Mouse (Mus musculus): Measurements from ENCODE around the gene Dmc1. TPM values are rescaled to one million over a fixed set of nuclear protein-coding genes. Genes with fewer than 3 reads are reported as not detected.

The Dmc1 gene
- 1.4 and 1.5 TPM in 2 replicates for polyA plus RNA-seq (2015; fragmentation: Nextera tagmentation; extraction: Ambion mirVana)

DNA sequence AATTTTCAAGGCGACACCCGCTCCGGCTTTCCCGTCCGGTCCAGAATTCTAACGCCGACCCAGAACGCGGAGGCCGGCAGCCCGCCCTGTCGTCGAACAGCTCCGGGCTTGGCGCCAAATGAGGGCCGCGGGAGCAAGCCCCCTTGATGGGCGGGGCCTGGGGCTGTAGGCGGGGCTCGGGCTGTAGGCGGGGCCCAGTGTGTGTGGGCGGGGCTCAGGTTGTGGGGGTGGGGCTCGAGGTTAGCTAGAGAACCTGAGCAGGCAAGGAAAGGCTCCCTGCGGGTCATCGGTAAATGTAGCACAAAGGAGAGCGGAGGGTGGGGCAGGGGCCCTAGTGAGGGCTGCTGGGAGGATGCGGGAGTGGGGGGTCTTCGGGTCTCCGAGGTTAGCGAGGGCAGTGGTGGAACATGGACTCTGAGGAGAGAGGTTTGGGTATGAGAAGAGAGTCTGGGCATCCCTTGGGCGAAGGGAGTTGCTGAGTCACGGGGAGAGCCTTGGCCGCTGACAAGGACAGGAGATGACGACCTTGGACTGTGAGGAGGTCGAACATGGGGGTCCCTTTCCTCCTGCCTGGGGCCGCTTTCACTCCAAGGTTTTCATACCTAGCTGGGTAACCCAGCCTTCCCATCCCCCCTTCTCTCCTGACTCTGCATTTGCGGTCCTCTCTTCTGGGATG is at the start of gene Dmc1:
TSS of gene Dmc1 (minus strand) at position 120 of the 676 bp plus-strand sequence.
- no peak for ATAC-seq
- H3K4me2 ChIP-seq = peak within 1 kb of the TSS; percentile 47
- H3K9ac ChIP-seq = peak within 1 kb of the TSS; percentile 48; the same call in 1 of the 2 replicates
- peak within 1 kb of the TSS; percentile 26 for H3K4me3 ChIP-seq
- H3K27ac ChIP-seq = no peak within 1 kb of the TSS
- 11% methylated on average over 37 of the region's 37 CpGs for WGBS
- peaks cover 9% of the 10 kb centered on the region; the same call in 1 of the 2 replicates for H3K27me3 ChIP-seq
- H3K36me3 ChIP-seq (ENCODE audit: poor library complexity, severe bottlenecking) = peaks cover 1% of the 10 kb centered on the region
- peaks cover 10% of the 10 kb centered on the region; the same call in 1 of the 2 replicates for H3K4me1 ChIP-seq
- no peaks in the 10 kb centered on the region for H3K9me3 ChIP-seq (replicated peaks)

- Histone ChIP-seq H3K27ac (no peak overlapping the region), H3K4me3 (no peak overlapping the region), H3K9ac (no peak overlapping the region), H3K36me3 (ENCODE audit: poor library complexity, severe bottlenecking) (peaks cover 42% of the 10 kb centered on the region), H3K4me2 (no peak overlapping the region), H3K4me1 (no peaks in the 10 kb centered on the region), H3K9me3 (replicated peaks) (no peaks in the 10 kb centered on the region), H3K27me3 (no peaks in the 10 kb centered on the region)
- 77% methylated on average over 4 of the region's 4 CpGs for WGBS
- no peak for ATAC-seq
Observed at GRCm38 (mm10) chr15:79651481-79651880, 46.6 kb upstream of the Dmc1 start.

DNA sequence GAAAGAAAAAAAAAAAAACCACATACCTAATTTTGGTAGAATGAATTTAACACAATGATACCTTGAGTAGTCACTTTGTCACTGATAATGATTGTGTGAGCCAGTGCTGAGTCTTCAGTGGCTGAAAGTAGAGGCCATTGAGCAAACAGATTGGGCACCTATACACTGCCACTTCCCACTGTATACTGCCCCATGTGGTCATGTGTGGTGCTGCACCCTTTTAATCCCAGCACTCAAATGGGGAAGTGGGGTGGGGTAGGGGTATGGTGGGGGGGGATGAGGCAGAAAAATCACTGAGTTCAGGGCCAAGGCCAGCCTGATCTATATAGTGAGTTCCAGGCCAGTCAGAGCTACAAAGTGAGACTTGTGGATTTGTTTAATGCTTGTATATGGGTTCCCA is 45.7 kb upstream of the Dmc1 start:
- Histone ChIP-seq H3K4me1 (no peaks in the 10 kb centered on the region), H3K9me3 (replicated peaks) (no peaks in the 10 kb centered on the region), H3K27me3 (no peaks in the 10 kb centered on the region), H3K4me2 (no peak overlapping the region), H3K9ac (no peak overlapping the region), H3K36me3 (ENCODE audit: poor library complexity, severe bottlenecking) (peaks cover 45% of the 10 kb centered on the region), H3K27ac (no peak overlapping the region), H3K4me3 (no peak overlapping the region)
- ATAC-seq = no peak

- Histone ChIP-seq H3K27ac (no peak overlapping the region), H3K36me3 (ENCODE audit: poor library complexity, severe bottlenecking) (peaks cover 62% of the 10 kb centered on the region), H3K4me1 (no peaks in the 10 kb centered on the region), H3K4me3 (no peak overlapping the region), H3K27me3 (no peaks in the 10 kb centered on the region), H3K4me2 (no peak overlapping the region), H3K9ac (no peak overlapping the region), H3K9me3 (replicated peaks) (no peaks in the 10 kb centered on the region)
- no peak for ATAC-seq
- 92% methylated on average over 12 of the region's 12 CpGs for WGBS
Observed at GRCm38 (mm10) chr15:79648130-79648529, 43.2 kb upstream of the Dmc1 start.

DNA sequence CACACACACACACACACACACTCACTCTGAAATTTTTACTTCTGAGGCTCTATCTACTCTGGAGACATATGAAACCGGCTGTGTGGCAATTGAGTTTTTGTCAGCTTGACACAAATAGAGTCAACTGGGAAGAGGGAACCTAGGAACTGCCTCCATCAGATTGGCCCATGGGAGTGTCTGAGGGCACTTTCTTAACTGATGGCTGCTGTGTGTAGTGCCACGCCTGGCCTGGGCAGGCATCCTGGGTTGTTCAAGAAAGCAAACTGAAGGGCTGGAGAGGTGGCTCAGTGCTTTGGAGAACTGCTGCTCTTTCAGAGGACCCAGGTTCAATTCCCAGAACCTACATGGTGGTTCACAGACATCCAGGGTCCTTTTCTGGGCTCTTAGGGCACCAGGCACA is 40.6 kb upstream of the Dmc1 start:
- Histone ChIP-seq H3K4me2 (no peak overlapping the region), H3K36me3 (ENCODE audit: poor library complexity, severe bottlenecking) (peaks cover 77% of the 10 kb centered on the region), H3K9me3 (replicated peaks) (no peaks in the 10 kb centered on the region), H3K4me1 (no peaks in the 10 kb centered on the region), H3K27ac (no peak overlapping the region), H3K27me3 (no peaks in the 10 kb centered on the region), H3K9ac (no peak overlapping the region), H3K4me3 (no peak overlapping the region)
- ATAC-seq = no peak
- 86% methylated on average over 2 of the region's 2 CpGs for WGBS

DNA sequence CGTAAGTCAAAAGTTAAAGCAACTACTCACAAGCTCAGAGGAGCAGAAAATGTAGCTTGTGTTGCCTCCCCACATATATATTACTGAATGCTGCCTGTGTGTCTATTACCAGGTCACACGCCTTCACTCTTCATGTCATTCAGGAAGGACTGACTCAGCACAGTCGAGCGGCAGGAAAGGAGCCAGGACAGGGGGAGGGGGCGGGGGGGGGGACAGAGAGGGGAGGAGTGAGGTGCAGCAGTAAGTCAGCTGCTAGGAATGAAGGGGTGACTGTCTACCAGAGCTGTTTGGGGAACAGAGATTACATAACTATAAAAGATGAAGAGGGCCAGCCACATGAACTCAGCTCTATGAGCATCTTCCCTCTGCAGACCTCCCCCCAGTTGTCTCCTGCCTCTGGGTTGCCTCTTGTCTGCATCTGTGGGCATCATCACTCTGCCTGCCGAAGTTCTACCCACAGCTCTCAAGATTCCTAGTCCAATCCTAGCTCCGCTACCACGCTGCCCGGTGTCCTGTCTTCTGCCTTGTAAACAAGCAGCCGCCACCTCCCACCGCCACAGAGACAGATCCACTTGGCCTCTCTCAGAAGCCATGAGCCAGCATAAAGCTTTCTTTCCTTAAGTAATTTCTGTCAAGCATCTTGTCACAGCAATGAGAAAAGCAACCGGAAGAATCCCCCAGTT is 36.4 kb upstream of the Dmc1 start:
- H3K36me3 ChIP-seq (ENCODE audit: poor library complexity, severe bottlenecking) = peaks cover 79% of the 10 kb centered on the region
- WGBS = 86% methylated on average over 11 of the region's 12 CpGs

DNA sequence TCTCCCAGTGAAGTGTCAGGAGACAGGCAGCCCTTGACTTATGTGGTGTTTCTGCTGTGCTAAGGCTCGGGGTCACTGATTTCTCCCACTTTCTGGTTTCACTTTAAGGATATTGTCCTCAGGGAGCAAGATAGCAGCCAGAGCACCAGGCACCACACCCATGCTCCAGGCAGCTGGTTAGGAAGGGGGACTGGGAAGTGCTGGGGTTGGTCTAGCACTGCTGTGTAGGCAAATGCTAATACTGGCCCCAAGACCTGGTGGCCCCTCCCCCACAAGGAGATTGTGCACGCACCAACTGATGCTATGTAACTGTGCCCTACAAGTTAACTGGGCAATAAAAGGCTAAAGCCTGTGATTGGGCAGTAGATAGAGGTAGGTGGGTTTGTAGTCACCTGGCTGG is 25.6 kb upstream of the Dmc1 start:
- no peaks in the 10 kb centered on the region for H3K9me3 ChIP-seq (replicated peaks)
- H3K9ac ChIP-seq = no peak overlapping the region
- no peak overlapping the region for H3K4me2 ChIP-seq
- no peak for ATAC-seq
- peaks cover 95% of the 10 kb centered on the region for H3K36me3 ChIP-seq (ENCODE audit: poor library complexity, severe bottlenecking)
- H3K4me1 ChIP-seq = no peaks in the 10 kb centered on the region
- 81% methylated on average over 2 of the region's 2 CpGs for WGBS
- no peaks in the 10 kb centered on the region for H3K27me3 ChIP-seq
- H3K27ac ChIP-seq = no peak overlapping the region
- no peak overlapping the region for H3K4me3 ChIP-seq

More for the DNA sequence above, 36.4 kb upstream of the Dmc1 start:
- no peak overlapping the region for H3K4me3 ChIP-seq
- no peaks in the 10 kb centered on the region for H3K27me3 ChIP-seq
- H3K4me2 ChIP-seq = no peak overlapping the region
- H3K27ac ChIP-seq = no peak overlapping the region
- ATAC-seq = no peak
- H3K9me3 ChIP-seq (replicated peaks) = no peaks in the 10 kb centered on the region
- H3K9ac ChIP-seq = no peak overlapping the region
- H3K4me1 ChIP-seq = no peaks in the 10 kb centered on the region

- H3K36me3 ChIP-seq (ENCODE audit: poor library complexity, severe bottlenecking) = peaks cover 91% of the 10 kb centered on the region
Observed at GRCm38 (mm10) chr15:79619770-79620414, 15.0 kb upstream of the Dmc1 start.

GRCm38 (mm10) chr15:79618456-79618855 is 13.5 kb upstream of the Dmc1 start:
- 93% methylated on average over 7 of the region's 7 CpGs for WGBS
- H3K4me3 ChIP-seq = no peak overlapping the region
- peaks cover 88% of the 10 kb centered on the region for H3K36me3 ChIP-seq (ENCODE audit: poor library complexity, severe bottlenecking)
- H3K4me2 ChIP-seq = no peak overlapping the region
- H3K4me1 ChIP-seq = no peaks in the 10 kb centered on the region
- no peaks in the 10 kb centered on the region for H3K27me3 ChIP-seq
- no peak for ATAC-seq
- no peaks in the 10 kb centered on the region for H3K9me3 ChIP-seq (replicated peaks)
- no peak overlapping the region for H3K9ac ChIP-seq
- H3K27ac ChIP-seq = no peak overlapping the region

More at GRCm38 (mm10) chr15:79619770-79620414, 15.0 kb upstream of the Dmc1 start:
- no peak overlapping the region for H3K4me2 ChIP-seq
- no peaks in the 10 kb centered on the region for H3K4me1 ChIP-seq
- H3K9me3 ChIP-seq (replicated peaks) = no peaks in the 10 kb centered on the region
- H3K27ac ChIP-seq = no peak overlapping the region
- H3K9ac ChIP-seq = no peak overlapping the region
- no peaks in the 10 kb centered on the region for H3K27me3 ChIP-seq
- H3K4me3 ChIP-seq = no peak overlapping the region
- ATAC-seq = no peak
- WGBS = 81% methylated on average over 11 of the region's 11 CpGs

GRCm38 (mm10) chr15:79617135-79617534 is 12.2 kb upstream of the Dmc1 start:
- no peaks in the 10 kb centered on the region for H3K4me1 ChIP-seq
- H3K36me3 ChIP-seq (ENCODE audit: poor library complexity, severe bottlenecking) = peaks cover 87% of the 10 kb centered on the region
- H3K27me3 ChIP-seq = no peaks in the 10 kb centered on the region
- 78% methylated on average over 11 of the region's 11 CpGs for WGBS
- no peak overlapping the region for H3K4me2 ChIP-seq
- no peaks in the 10 kb centered on the region for H3K9me3 ChIP-seq (replicated peaks)
- H3K27ac ChIP-seq = no peak overlapping the region
- H3K4me3 ChIP-seq = no peak overlapping the region
- no peak overlapping the region for H3K9ac ChIP-seq
- no peak for ATAC-seq

GRCm38 (mm10) chr15:79616729-79617128 is 11.8 kb upstream of the Dmc1 start:
- Histone ChIP-seq H3K27me3 (no peaks in the 10 kb centered on the region), H3K9ac (no peak overlapping the region), H3K9me3 (replicated peaks) (no peaks in the 10 kb centered on the region), H3K4me3 (no peak overlapping the region), H3K4me2 (no peak overlapping the region), H3K4me1 (no peaks in the 10 kb centered on the region), H3K27ac (no peak overlapping the region), H3K36me3 (ENCODE audit: poor library complexity, severe bottlenecking) (peaks cover 84% of the 10 kb centered on the region)
- WGBS = 93% methylated on average over 5 of the region's 5 CpGs
- no peak for ATAC-seq

DNA sequence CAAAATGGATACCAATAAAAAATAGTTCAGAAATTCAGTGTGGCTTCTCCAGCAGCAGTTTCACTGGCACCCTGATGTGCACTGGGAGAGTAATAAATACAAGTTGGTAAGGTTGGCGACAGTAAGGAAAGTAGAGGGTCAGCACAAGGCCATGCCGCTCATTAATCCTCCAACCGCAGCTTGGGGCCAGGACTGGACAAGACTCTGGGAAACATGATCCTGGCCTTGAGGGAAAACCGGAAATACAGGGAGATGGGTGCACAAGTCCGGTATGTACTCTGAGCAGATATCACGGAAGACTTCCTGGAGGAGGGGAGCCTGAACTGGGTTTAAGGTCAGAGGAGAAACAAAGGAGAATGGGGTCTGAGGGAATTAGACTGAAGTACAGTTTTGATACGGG is 10.6 kb upstream of the Dmc1 start:
- Histone ChIP-seq H3K9me3 (replicated peaks) (no peaks in the 10 kb centered on the region), H3K27ac (no peak overlapping the region), H3K4me1 (no peaks in the 10 kb centered on the region), H3K4me2 (no peak overlapping the region), H3K9ac (no peak overlapping the region), H3K36me3 (ENCODE audit: poor library complexity, severe bottlenecking) (peaks cover 78% of the 10 kb centered on the region), H3K27me3 (no peaks in the 10 kb centered on the region), H3K4me3 (no peak overlapping the region)
- no peak for ATAC-seq
- WGBS = 91% methylated on average over 7 of the region's 7 CpGs

Measured in forebrain, embryonic 13.5 days (tissue).